Mouse (Mus musculus): ENCODE results near the gene H2al1c.

- no peak for TF ChIP-seq POLR2A (IDR thresholded peaks at IDR 0.05; ENCODE audit: low read depth, low read length)
- no peak for TF ChIP-seq CTCF (conservative IDR thresholded peaks at IDR 0.05; ENCODE audit: insufficient read depth, insufficient read length, low read depth, low read length)
These were observed 24.7 kb upstream of the H2al1c start for GRCm38 (mm10) chrX:11280741-11281140.
